Mouse (Mus musculus) T-helper 17 cell (primary cell): Measurements from ENCODE around the gene Gm21885.

Source experiments
- in situ Hi-C, 2 experiments: fragments of 300-600 bp; cut with MboI, MseI; formaldehyde crosslinking; loops; 1 replicate in 1 of 2; 2 replicates in 1 of 2; pipeline ENCODE4 v1.15.1; 2025; ENCODE audit warnings: high pct_unique_total_duplicates in 2 of 2

The Gm21885 gene

DNA sequence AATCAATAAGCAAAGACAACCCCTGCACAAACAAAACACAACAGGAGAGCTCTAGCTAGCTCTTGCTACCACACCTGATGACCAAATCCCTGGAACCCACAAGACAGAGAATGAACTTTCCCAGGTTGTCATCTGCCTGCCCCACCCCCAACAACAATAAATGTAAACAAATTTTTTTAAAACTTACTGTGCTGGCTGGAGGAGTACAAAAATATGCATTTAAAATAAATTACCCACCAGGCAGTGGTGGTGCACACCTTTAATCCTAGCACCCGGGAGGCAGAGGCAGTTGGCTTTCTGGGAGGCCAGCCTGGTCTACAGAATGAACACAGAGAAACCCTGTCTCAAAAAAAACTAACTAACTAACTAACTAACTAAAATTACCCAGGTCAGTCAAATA lies 35.3 kb downstream of the Gm21885 start:
- in situ Hi-C loops, result loop anchor here in 1 of 2 experiments (10.0 kb wide), 1 partner anchor 352 kb away; the partner anchor contains the start of genes Gm20390 and Nme1

DNA sequence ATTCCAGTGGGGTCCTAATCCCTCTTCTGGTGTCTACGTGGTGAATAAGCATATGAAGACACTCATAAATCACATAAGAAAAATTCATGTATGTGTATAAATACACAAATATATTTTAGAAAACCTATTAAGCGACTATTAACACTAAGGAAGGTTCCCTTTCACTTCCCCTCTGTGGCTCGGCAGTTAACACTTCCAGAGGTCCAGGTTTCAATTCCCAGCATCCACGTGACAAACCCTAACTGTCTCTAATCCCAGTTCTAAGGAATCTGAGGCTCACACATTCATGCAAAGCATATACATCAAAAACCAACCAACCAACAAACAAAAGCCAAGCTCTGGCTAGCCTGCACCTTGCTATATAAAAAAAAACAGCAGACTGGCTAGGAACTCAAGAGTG lies 35.8 kb downstream of the Gm21885 start:
- in situ Hi-C loops, result loop anchor here in 1 of 2 experiments (10.0 kb wide), 1 partner anchor 353 kb away; the partner anchor contains the start of genes Gm20390 and Nme1

DNA sequence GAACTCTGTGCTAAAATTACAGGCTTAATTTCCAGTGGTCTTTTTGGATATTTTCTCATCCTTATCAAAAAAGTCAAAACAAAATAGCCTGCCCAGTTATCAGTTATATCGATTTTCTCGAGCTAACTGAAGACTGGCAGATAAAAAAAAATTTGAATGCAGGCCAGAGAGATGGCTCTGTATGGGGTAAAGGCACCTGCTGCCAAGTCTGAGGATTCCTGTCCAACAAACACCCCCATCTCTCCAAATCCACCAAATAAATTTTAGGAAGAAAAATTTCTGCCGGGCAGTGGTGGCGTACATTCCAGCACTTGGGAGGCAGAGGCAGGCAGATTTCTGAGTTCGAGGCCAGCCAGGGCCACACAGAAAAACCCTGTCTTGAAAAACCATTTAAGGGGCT lies 36.4 kb downstream of the Gm21885 start:
- in situ Hi-C loops, result loop anchor here in 1 of 2 experiments (10.0 kb wide), 1 partner anchor 353 kb away; the partner anchor contains the start of genes Gm20390 and Nme1

DNA sequence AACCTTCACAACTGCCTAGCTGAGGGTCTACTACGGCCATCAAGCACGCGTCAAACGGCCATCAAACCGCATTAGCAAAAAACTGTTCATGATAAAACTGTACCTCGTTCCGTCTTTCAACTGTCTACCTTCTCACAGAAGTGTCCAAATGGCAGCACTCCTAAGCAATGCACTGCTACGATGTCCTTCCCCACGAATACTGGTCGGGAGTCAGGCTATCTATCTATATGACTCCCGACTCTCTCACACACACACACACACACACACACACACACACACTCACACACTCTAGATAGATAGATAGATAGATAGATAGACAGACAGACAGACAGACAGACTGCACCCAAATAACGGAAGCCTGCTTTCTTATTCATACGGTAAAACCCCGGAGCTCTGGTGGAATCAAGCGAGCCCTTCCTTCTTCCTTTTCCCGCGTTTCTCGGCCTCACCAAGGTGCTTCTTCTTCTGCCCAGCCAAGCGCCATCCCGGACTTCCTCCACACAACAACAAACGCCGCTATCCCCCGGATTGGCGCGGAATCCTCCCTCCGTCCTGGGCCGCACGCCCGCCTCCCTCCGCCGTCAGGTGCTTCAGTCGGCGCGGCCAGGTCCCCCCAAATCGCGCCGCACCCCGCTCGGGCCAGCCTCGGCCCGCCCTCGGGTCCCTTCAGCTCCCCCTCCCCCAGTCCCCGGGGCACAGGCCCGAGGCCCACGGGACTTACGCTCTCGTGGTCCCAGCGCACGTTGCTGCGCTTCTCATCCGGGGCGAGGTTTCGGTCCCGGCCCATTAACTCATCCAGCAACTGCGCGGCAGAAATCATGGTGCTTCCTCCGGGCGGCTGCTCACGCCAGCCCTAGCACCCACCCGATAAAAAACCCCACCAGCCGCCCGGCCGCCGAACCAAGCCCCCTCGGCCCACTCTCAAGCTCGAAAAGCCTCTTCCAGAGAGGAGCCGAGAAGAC lies 39.6 kb downstream of the Gm21885 start:
- in situ Hi-C loops, result no loop called here

DNA sequence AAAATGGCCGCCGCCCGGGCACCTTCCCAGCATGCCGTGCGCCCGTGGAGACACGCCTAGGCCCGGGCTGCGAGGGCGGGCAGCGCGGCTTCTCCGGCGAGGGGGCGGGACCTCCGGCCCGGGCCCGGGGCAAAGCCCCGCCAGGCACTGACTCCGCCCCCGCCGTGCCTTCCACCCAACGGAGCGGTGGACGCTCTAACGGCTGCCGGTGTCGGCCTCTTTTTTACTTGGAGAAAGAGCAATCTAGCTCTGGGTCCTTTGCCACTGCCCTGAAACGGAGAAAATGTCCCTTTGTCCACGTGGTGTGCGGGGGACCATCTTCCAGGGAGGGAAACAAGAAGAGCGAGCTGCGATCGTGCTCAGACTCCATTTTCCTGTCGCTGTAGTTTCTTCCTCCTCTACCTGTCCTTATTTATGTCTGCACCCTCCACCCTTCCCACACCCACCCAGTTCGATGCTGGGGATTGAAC lies 40.3 kb downstream of the Gm21885 start, which contains the start of gene Luc7l3:
Luc7l3 (minus strand) TSS at position 58 of the 470 bp plus-strand sequence.
- in situ Hi-C loops, result no loop called here

DNA sequence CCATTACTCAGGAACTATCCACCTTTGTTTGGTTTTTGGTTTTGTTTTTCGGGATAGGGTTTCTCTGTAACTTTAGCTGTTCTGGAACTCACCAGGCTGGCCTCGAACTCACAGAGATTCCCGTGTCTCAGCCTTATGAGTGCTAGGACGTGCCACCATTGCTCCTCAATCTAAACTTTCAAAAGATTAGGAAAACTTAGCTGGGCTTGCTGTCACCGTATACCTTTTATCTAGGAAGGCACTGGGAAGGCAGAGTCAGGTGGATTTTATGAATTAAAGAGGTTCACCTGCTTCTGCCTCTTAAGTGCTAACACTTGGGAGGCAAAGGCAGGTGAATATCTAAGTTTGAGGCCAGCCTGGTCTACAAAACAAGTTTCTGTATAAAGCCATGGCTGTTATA lies 41.0 kb downstream of the Gm21885 start:
- in situ Hi-C loops, result no loop called here

DNA sequence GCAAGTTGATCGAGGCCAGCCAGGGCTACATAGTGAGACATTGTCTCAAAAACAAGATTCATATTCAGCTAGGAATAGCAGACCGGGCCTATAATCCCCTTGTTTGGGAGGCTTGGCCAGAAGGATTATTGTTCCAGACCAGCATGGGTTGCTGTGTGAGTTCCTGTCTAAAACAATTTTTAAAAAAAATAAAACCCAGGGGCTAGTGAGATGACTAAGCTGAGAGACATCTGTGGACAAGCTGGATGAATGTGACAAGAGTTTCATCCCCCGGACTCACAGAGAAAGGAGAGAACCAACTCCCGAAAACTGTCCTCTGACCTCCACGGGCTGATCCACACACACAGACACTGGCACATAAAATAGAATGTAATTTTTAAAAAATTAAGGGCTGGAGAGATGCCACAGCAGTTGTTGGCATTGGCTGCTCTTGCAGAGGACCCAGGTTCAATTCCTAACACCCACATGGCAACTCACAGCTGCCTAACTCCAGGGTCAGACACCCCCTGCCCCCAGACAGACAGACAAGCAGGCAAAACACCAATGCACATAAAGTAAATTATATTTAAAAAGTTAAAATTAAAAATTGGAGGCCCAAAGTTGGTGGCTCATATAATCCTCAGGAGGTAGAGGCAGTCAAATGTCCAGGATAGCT lies 41.7 kb downstream of the Gm21885 start:
- in situ Hi-C loops, result no loop called here

DNA sequence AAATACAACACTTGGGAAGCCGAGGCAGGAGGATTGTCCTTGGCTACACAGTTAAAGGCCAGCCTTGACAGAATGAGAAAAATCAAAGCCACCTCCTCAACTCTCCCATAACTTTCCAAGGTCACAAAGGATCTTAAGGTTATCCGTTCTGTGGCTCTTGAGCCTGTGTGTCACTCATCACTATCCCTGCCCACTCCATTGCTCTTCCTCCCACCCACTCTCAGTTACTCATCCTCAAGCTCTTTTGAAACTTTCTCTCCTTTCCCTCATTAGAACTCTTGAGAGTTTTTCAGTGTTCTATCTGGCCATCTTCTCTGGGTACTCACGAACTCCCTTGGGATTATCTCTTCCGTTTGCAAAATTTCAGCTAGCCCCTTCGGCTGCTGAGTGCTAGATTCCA lies 42.9 kb downstream of the Gm21885 start:
- in situ Hi-C loops, result no loop called here

DNA sequence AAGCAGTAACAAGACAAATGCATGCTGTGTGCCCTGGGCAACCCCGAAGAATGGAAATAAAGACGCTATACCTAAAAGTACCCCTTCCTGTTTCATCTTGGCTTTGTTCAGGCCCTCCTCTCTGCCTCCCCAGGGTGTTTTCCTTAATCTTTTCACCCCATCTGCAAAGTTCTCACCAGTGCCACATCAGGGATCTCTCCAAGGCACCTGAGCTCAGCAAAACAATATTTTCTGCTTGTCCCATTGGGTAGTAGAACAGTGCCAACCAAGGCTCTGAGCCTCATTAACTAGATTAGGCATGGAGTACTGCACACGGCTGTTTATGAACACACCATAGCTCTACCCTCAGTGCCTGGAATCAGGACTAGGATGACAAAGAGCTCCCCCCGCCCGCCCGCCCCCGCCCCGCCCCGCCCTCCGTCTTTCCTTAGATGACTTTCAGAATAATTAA lies 45.3 kb downstream of the Gm21885 start:
- in situ Hi-C loops, result no loop called here

DNA sequence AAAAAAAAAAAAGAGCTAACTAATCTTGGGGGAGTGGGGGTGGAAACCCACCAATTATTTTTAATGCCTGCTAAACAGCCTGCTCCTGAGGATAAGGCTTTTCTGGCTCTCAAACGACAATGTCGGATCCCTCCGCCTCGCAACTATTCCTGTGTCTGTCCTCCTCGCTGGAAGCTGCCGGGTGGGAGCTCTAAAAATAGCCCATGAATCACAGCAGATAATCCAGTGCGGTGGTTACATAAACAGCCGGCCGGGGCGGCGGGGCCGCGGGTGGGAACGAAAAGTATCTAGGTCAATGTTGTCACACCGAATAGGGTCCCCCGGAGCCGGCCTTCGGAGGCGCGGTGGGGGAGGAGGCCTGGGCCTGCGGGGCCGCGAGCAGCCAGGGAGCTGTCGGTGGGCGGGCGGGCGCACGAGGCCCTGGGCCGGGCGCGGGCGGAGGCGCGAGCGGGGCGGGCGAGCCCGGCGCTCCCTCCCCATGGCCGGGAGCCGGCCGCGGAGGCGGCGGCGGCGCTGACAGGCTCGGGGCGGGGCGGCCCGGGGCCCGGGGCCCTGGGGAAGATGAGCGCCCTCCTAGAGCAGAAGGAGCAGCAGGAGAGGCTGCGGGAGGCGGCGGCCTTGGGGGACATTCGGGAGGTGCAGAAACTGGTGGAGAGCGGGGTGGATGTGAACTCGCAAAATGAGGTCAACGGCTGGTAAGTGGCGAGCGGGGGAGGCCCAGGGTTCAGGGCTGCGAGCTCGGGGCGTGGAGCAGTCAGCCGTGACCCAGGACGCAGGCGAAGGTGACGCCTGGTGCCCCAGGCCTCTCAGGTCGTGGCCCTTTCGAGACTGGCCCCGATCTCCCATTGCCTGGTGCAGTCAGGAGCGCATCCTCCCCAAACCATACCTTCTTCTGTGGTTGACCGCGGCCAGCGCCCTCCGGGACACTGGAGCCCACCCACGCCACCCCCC lies 46.3 kb downstream of the Gm21885 start, which contains the start of gene Ankrd40:
Ankrd40 (plus strand) TSS at position 309 of the 951 bp plus-strand sequence.
- in situ Hi-C loops, result no loop called here

DNA sequence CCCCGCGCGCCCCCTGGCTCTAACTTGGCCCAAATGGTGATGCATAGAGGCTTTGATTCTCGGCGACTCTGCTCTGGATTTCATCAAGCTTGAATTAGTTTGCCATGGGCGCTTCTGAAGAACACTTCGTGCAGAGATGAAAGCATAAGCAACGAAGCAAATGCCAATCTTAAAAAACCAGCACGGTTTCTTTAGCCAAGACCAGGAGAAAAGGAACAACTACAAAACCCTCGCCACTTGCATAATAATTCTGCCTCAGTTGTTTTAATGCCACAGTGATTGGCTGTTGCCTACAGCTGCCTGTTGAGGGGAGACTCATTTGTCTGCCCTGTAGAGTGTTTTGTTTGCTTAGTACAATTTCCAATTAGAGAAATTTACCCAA lies 47.0 kb downstream of the Gm21885 start:
- in situ Hi-C loops, result no loop called here

DNA sequence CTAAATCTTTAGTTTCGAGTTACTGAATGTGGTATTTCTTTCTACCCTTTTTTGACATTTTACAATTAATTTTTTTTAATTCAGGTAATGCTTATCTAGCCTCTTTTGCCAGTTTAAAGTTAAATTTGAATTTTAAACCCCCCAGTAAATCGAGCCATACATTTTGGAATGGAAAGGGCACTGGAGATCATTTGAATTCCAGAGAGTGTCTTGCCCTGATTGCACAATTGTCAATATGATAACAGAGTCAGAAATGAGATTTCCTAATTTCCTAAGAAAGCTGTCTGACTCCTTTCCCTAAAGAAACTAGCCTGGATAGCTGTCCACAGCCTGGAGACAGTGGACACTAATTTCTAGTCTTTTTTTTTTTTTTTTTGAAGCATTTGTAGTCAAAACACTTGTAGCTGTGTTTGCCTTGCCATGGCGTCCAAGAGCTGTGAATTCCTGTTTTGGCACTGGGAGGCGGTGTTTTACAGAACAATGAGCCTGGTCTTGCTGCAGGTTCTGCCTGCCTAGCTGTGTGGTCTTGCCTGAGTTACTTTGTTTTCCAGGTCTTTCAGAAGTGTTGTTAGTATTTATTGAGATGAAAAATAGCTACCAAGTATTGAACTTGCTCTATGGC lies 47.7 kb downstream of the Gm21885 start:
- in situ Hi-C loops, result no loop called here

DNA sequence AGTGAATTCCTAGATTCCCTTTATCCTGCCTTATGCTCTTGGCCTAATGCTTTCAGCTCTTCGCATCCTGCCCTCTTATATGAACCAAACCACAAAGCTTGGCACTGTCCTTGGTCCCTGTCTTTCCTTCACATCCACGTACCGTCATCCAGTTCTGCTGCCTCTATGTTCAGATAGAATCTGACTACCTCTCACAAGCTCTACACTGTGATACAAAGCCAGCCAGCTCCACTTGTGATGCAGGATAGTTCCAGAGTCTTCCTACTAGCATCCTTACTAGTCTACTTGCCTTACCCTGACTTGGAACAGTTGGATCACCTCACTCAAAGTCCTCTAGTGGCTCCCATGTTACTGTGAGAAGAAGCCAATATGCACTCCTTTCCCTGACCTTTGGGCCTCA lies 48.5 kb downstream of the Gm21885 start:
- in situ Hi-C loops, result no loop called here

DNA sequence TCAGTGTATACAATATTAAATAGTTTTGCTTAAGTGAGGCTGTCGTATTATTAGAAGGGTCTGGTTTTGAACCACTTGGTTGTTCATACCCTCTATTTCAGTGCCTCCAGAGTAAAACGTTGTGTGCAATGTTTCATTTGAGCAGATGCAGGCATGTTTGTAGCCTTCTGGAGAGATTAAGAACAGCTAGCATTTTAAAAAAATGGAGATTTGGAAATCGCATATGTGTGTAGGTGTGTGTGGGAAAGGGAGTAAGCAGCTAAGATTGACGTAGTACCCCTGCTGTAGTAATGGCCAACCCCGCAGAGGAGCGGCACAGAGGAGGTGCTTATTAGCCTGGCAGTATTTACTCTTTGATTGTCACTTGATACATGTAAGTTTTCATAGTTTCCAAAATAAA lies 51.1 kb downstream of the Gm21885 start:
- in situ Hi-C loops, result no loop called here

DNA sequence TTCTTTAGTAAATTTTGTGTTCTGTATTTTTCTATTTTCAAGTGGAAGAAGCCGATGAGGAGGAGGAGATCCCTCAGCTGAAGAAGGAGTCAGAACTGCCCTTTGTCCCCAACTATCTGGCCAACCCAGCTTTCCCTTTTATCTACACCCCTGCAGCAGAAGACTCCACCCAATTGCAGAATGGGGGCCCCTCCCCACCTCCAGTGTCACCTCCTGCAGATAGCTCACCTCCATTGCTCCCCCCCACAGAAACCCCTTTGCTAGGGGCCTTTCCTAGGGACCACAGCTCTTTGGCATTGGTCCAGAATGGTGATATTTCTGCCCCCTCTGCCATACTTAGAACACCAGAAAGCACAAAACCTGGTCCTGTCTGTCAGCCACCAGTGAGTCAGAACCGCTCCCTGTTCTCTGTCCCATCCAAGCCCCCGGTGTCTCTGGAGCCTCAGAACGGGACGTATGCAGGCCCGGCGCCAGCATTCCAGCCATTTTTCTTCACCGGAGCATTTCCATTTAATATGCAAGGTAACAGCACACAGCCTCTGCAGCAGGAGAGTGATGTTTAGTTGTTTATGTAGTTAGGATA lies 52.8 kb downstream of the Gm21885 start:
- in situ Hi-C loops, result no loop called here
